32 mouse cellular contexts compared by ENCODE assay signal in genomic region chr2:126069740-126070139, GRCm38 (mm10). TPM values are rescaled to one million over a fixed set of nuclear protein-coding genes. Genes with fewer than 3 reads are reported as not detected.
"Had no signal": no experiment of that assay in that cellular context is flagged by ENCODE, and none has a peak within 500 bp of the region (broad histone marks: within the 10 kb centered on the region; RNA-seq: fewer than 3 reads in every experiment).

No protein-coding gene starts in this region.

- DNase-seq: heart, postnatal 10 days; heart, postnatal 14 days; heart, postnatal 36 days; heart, postnatal 4 days; kidney, adult 11 months; kidney, adult 18-20 months; kidney, adult 2 months; kidney, adult 8-10 months; kidney, adult 9 months; kidney, postnatal 10 days; kidney, postnatal 14 days; kidney, postnatal 25 days; kidney, postnatal 36 days; kidney, postnatal 4 days; layer of hippocampus, adult 9-11 months; layer of hippocampus, postnatal 36 days had no signal

- H3K4me3 ChIP-seq: heart, embryonic 12.5 days; heart, embryonic 13.5 days; heart, embryonic 15.5 days; hindbrain, embryonic 10.5 days; hindbrain, embryonic 12.5 days; hindbrain, embryonic 13.5 days; hindbrain, embryonic 15.5 days; intestine, embryonic 15.5 days; kidney, embryonic 15.5 days; layer of hippocampus, adult 2 months; left cerebral cortex, adult 2 months had no signal

- H3K9ac ChIP-seq: heart, embryonic 12.5 days; heart, embryonic 13.5 days; heart, embryonic 15.5 days; hindbrain, embryonic 12.5 days; hindbrain, embryonic 13.5 days; hindbrain, embryonic 14.5 days; hindbrain, embryonic 15.5 days; intestine, embryonic 15.5 days; kidney, embryonic 15.5 days had no signal

- H3K36me3 ChIP-seq: heart, embryonic 12.5 days; heart, embryonic 13.5 days; heart, embryonic 15.5 days; hindbrain, embryonic 10.5 days; hindbrain, embryonic 12.5 days; hindbrain, embryonic 13.5 days; hindbrain, embryonic 15.5 days; intestine, embryonic 15.5 days; kidney, embryonic 15.5 days had no signal

- H3K27ac ChIP-seq: heart, embryonic 13.5 days; heart, embryonic 15.5 days; hindbrain, embryonic 10.5 days; hindbrain, embryonic 12.5 days; hindbrain, embryonic 13.5 days; hindbrain, embryonic 14.5 days; hindbrain, embryonic 15.5 days; hindbrain, postnatal 0 days; intestine, embryonic 15.5 days; kidney, embryonic 15.5 days; kidney, postnatal 0 days; layer of hippocampus, adult 2 months; left cerebral cortex, adult 2 months had no signal

- H3K9me3 ChIP-seq: heart, embryonic 12.5 days; heart, embryonic 13.5 days; heart, embryonic 15.5 days; hindbrain, embryonic 10.5 days; hindbrain, embryonic 12.5 days; hindbrain, embryonic 13.5 days; hindbrain, embryonic 15.5 days; intestine, embryonic 15.5 days; kidney, embryonic 15.5 days had no signal

- H3K4me1 ChIP-seq: hindbrain, embryonic 10.5 days; hindbrain, embryonic 12.5 days; hindbrain, embryonic 13.5 days; hindbrain, embryonic 15.5 days; intestine, embryonic 15.5 days had no signal

- H3K27me3 ChIP-seq: heart, embryonic 12.5 days; heart, embryonic 13.5 days; heart, embryonic 15.5 days; hindbrain, embryonic 12.5 days; hindbrain, embryonic 13.5 days; hindbrain, embryonic 15.5 days; intestine, embryonic 15.5 days; kidney, embryonic 15.5 days had no signal

- H3K4me2 ChIP-seq: heart, embryonic 12.5 days; heart, embryonic 13.5 days; heart, embryonic 15.5 days; hindbrain, embryonic 12.5 days; hindbrain, embryonic 13.5 days; hindbrain, embryonic 14.5 days; hindbrain, embryonic 15.5 days; intestine, embryonic 15.5 days; kidney, embryonic 15.5 days had no signal

RNA-seq across cellular contexts. Expression of gene Fgf7, which starts 35.3 kb away (rescaled TPM):
- total RNA-seq: hematopoietic stem cell, adult 5-6 weeks had no signal
- polyA plus RNA-seq: inflammation-experienced regulatory T-cells, adult 6 months had no signal
